Mouse (Mus musculus): ENCODE data around the gene Ubac2. TPM values are rescaled to one million over a fixed set of nuclear protein-coding genes. Genes with fewer than 3 reads are reported as not detected.
"Not testable (repeated sequence)": the region's sequence is repeated elsewhere in the genome, so short reads cannot be mapped to it uniquely, and the experiment has no call there.

Ubac2 gene
- polyA plus RNA-seq, 1 experiment, result 49.0 TPM

- H3K4me1 ChIP-seq (ENCODE audit: control insufficient read depth, insufficient read depth, low read length), result peaks cover 38% of the 10 kb centered on the region
- no peak overlapping the region for H3K4me3 ChIP-seq (ENCODE audit: insufficient read depth, low read length)
- H3K27ac ChIP-seq (ENCODE audit: insufficient read depth, low read depth, low read length), result no peak overlapping the region
- no peak for TF ChIP-seq POLR2A (IDR thresholded peaks at IDR 0.05; ENCODE audit: borderline replicate concordance, low read depth, low read length)
- no peak for TF ChIP-seq CTCF (IDR thresholded peaks at IDR 0.05; ENCODE audit: low read depth, low read length)
Measured at GRCm38 (mm10) chr14:122057941-122058346, 179.5 kb downstream of the Ubac2 start.

DNA sequence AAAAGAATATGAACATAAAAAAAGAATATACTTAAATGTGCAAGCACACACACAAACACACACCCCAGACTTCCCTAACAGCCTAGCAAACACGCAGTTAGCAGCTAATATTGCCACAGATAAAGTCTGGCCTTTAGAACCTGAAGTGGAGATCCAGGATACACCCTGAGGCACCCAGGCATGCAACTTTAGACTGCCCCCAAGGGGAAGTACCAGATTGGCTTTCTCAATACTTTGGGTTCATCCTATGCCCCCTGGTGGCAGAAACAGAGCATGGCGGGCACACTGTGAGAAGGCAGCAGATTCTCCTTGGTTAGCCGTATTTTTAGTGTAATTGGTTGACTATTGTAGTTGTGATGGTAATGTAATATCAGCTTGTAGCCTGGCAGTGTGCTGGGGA is 182.2 kb downstream of the Ubac2 start:
- TF ChIP-seq CTCF (IDR thresholded peaks at IDR 0.05; ENCODE audit: low read depth, low read length) (peak; percentile 90), POLR2A (IDR thresholded peaks at IDR 0.05; ENCODE audit: borderline replicate concordance, low read depth, low read length) (no peak)
- H3K4me1 ChIP-seq (ENCODE audit: control insufficient read depth, insufficient read depth, low read length), result peaks cover 35% of the 10 kb centered on the region

DNA sequence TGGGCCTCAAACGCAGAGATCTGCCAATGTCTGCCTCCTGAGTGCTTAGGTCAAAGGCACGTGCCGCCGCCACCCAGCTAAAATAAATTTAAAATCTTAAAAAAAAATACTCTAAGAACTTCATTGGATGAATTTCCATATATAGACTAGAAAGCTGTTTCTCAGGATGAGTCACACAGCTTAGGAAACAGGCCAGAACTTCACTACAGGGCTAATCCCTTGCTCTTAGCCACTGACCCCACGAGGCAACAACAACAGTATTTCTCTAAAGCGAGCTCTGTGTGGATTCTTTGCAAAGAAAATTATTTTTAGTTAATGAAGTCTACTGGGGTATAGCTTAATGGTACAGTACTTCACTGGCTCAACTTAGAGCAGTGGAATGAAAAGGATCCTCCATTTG is 183.0 kb downstream of the Ubac2 start:
- TF ChIP-seq CTCF (IDR thresholded peaks at IDR 0.05; ENCODE audit: low read depth, low read length), result no peak
- TF ChIP-seq POLR2A (IDR thresholded peaks at IDR 0.05; ENCODE audit: borderline replicate concordance, low read depth, low read length), result no peak
- H3K27ac ChIP-seq (ENCODE audit: insufficient read depth, low read depth, low read length), result peak overlapping the region; percentile 27
- peaks cover 35% of the 10 kb centered on the region for H3K4me1 ChIP-seq (ENCODE audit: control insufficient read depth, insufficient read depth, low read length)
- H3K4me3 ChIP-seq (ENCODE audit: insufficient read depth, low read length), result no peak overlapping the region

More for the DNA sequence above, 182.2 kb downstream of the Ubac2 start:
- Histone ChIP-seq H3K27ac (ENCODE audit: insufficient read depth, low read depth, low read length) (peak overlapping the region; percentile 27), H3K4me3 (ENCODE audit: insufficient read depth, low read length) (no peak overlapping the region)

- Histone ChIP-seq H3K4me1 (ENCODE audit: control insufficient read depth, insufficient read depth, low read length) (peaks cover 29% of the 10 kb centered on the region), H3K27ac (ENCODE audit: insufficient read depth, low read depth, low read length) (no peak overlapping the region), H3K4me3 (ENCODE audit: insufficient read depth, low read length) (no peak overlapping the region)
- no peak for TF ChIP-seq POLR2A (IDR thresholded peaks at IDR 0.05; ENCODE audit: borderline replicate concordance, low read depth, low read length)
- no peak for TF ChIP-seq CTCF (IDR thresholded peaks at IDR 0.05; ENCODE audit: low read depth, low read length)
Measured at GRCm38 (mm10) chr14:122062411-122063090, 184.1 kb downstream of the Ubac2 start.

DNA sequence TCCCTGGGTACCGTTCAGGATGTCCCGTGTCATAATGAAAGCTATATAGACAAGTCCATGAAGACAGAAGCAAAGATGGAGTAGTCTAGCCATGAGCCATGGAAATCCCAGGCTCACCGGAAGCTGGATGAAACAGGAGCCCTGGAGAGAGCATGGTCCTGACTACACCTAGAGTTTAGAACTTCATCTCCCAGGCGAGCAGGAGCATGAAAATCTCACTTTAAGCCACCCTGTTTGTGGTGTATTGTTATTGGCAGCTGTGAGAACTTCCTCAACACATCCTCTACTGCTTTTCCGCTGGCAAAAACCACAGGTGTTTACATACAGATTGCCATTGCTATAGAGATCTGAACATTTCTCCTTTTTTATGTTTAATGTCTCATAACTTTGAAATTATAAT is 185.2 kb downstream of the Ubac2 start:
- Histone ChIP-seq H3K27ac (ENCODE audit: insufficient read depth, low read depth, low read length) (no peak overlapping the region), H3K4me1 (ENCODE audit: control insufficient read depth, insufficient read depth, low read length) (peaks cover 26% of the 10 kb centered on the region), H3K4me3 (ENCODE audit: insufficient read depth, low read length) (no peak overlapping the region)
- TF ChIP-seq CTCF (IDR thresholded peaks at IDR 0.05; ENCODE audit: low read depth, low read length), result no peak

DNA sequence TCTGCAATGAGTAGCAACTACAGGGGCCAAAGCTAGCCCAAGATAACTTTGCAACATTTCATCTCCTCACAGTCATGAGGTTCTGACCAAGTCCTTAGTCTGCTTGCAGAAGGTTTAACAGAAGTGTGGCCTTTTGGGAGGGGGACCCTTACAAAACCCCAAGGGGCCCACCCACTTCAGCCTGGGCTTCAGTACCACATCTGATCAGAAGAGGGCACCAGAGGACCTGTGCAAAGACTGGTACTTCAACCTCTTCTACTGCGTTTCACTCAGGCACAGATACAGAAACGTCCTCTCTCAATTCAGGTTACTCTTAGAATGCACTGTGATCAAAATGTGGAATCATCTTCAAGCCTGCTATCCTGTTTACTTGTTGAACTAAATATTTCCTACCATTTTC is 186.1 kb downstream of the Ubac2 start:
- Histone ChIP-seq H3K4me1 (ENCODE audit: control insufficient read depth, insufficient read depth, low read length) (peaks cover 26% of the 10 kb centered on the region), H3K27ac (ENCODE audit: insufficient read depth, low read depth, low read length) (no peak overlapping the region), H3K4me3 (ENCODE audit: insufficient read depth, low read length) (no peak overlapping the region)
- TF ChIP-seq POLR2A (IDR thresholded peaks at IDR 0.05; ENCODE audit: borderline replicate concordance, low read depth, low read length) (no peak), CTCF (IDR thresholded peaks at IDR 0.05; ENCODE audit: low read depth, low read length) (peak; percentile 57)

- H3K4me1 ChIP-seq (ENCODE audit: control insufficient read depth, insufficient read depth, low read length), result peaks cover 20% of the 10 kb centered on the region
- H3K4me3 ChIP-seq (ENCODE audit: insufficient read depth, low read length), result no peak overlapping the region
- TF ChIP-seq CTCF (IDR thresholded peaks at IDR 0.05; ENCODE audit: low read depth, low read length), result no peak
- no peak for TF ChIP-seq POLR2A (IDR thresholded peaks at IDR 0.05; ENCODE audit: borderline replicate concordance, low read depth, low read length)
- no peak overlapping the region for H3K27ac ChIP-seq (ENCODE audit: insufficient read depth, low read depth, low read length)
Measured at GRCm38 (mm10) chr14:122066243-122066642, 187.8 kb downstream of the Ubac2 start.

DNA sequence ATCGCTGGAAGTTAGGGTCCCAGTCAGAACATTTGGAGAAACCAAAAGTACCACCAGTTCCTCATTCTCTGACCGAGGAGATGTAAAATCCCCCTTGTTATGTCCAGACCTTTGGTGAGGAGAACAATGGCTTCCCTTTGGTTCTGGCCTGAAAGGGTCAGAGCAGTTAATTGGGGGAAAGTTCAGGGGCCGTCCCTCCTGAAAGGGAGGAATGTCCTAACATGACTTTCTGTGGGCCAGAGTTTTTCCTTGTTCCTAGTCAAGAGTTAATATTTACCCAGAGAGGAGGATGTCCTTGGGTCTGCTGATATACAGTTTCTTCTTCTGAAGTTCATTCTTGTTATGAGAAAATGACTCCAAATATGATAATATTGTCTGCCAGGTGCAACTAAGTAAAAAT is 189.6 kb downstream of the Ubac2 start:
- H3K27ac ChIP-seq (ENCODE audit: insufficient read depth, low read depth, low read length), result not testable (repeated sequence)

DNA sequence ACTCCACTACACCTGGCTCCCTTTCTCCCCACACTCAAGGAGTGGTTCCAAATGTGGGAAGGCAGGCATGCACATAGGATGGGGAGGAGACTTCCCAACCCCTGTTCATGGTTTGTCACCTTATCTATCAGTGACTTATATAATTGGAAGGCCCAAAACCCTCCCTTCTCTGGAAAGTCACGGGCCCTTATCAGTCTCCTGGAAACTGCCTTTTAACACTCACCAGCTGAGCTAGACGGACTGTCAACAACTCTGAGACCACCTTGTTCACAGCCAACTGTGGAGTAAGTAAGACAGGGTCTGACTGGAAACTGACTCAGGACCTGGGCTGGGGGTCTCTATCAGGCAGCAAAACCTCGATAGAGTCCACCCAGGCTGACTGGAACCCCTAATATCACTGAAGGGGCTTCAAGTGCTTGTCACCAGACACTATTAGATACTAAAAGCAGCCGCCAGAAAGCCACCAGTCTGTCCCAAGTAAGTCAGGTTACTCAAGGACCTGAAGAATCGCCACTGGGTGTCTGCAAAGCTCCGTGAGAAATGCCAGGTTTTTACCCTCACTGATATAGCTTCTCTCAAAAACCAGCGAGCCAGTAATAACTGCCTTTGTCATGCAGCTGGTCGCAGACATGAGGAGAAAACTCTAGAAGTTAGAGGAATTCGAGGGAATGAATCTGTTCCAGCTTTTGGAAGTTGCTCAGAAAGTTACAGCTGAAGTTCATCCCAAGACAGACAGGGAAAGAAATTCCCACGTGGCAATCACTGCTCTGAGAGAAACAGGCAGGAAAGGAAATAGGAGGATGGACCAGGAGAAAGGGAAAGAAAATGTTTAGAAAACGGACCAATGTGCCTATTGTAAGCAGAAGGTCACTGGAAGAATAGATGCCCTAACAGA is 190.6 kb downstream of the Ubac2 start:
- TF ChIP-seq POLR2A (IDR thresholded peaks at IDR 0.05; ENCODE audit: borderline replicate concordance, low read depth, low read length), result no peak
- no peak for TF ChIP-seq CTCF (IDR thresholded peaks at IDR 0.05; ENCODE audit: low read depth, low read length)
- Histone ChIP-seq H3K4me3 (ENCODE audit: insufficient read depth, low read length) (no peak overlapping the region), H3K4me1 (ENCODE audit: control insufficient read depth, insufficient read depth, low read length) (peaks cover 10% of the 10 kb centered on the region), H3K27ac (ENCODE audit: insufficient read depth, low read depth, low read length) (no peak overlapping the region)

More for the DNA sequence above, 189.6 kb downstream of the Ubac2 start:
- H3K4me1 ChIP-seq (ENCODE audit: control insufficient read depth, insufficient read depth, low read length), result peaks cover 10% of the 10 kb centered on the region
- H3K4me3 ChIP-seq (ENCODE audit: insufficient read depth, low read length), result not testable (repeated sequence)

GRCm38 (mm10) chr14:122069948-122070347 is 191.5 kb downstream of the Ubac2 start:
- peaks cover 7% of the 10 kb centered on the region for H3K4me1 ChIP-seq (ENCODE audit: control insufficient read depth, insufficient read depth, low read length)
- no peak overlapping the region for H3K4me3 ChIP-seq (ENCODE audit: insufficient read depth, low read length)
- no peak overlapping the region for H3K27ac ChIP-seq (ENCODE audit: insufficient read depth, low read depth, low read length)
- TF ChIP-seq CTCF (IDR thresholded peaks at IDR 0.05; ENCODE audit: low read depth, low read length), result no peak
- no peak for TF ChIP-seq POLR2A (IDR thresholded peaks at IDR 0.05; ENCODE audit: borderline replicate concordance, low read depth, low read length)

Other genes with a start within 250 kb of the Ubac2 start
- 1.1 and 1.4 TPM in 2 replicates for gene Dock9, start 80.8 kb upstream of the Ubac2 start, polyA plus RNA-seq (2012; ENCODE audit: insufficient read depth, insufficient read length, missing spikeins)
- 6.5 and 6.8 TPM in 2 replicates for gene Gpr18, start 37.2 kb downstream of the Ubac2 start, polyA plus RNA-seq (2012; ENCODE audit: insufficient read depth, insufficient read length, missing spikeins)
- 33.0 and 34.1 TPM in 2 replicates for gene Gpr183, start 86.6 kb downstream of the Ubac2 start, polyA plus RNA-seq (2012; ENCODE audit: insufficient read depth, insufficient read length, missing spikeins)
- gene Timm8a2, start 156.1 kb downstream of the Ubac2 start, polyA plus RNA-seq (2012; ENCODE audit: insufficient read depth, insufficient read length, missing spikeins), result not detected in 2 replicates
- 116 and 120 TPM in 2 replicates for gene Tm9sf2, start 228.4 kb downstream of the Ubac2 start, polyA plus RNA-seq (2012; ENCODE audit: insufficient read depth, insufficient read length, missing spikeins)